Mouse (Mus musculus) bone marrow macrophage, adult 2 months (primary cell): ENCODE results near the gene Pde3b.

Experiments
- CTCF ChIP-seq: IDR thresholded peaks from 2 replicates; pipeline ENCODE4 v1.5.1; 2012; ENCODE audit warnings: low read depth, mild to moderate bottlenecking, low read length, moderate library complexity
- POLR2A ChIP-seq: IDR thresholded peaks from 2 replicates; pipeline ENCODE4 v1.6.1; 2012; ENCODE audit warnings: mild to moderate bottlenecking, low read depth, low read length, borderline replicate concordance

GRCm38 (mm10) chr7:114440494-114440893 lies 25.4 kb downstream of the Pde3b start:
- TF ChIP-seq CTCF (no peak), POLR2A (no peak)
